Mouse (Mus musculus) heart, postnatal 10 days (tissue): ENCODE results near the gene Islr. TPM values are rescaled to one million over a fixed set of nuclear protein-coding genes. Genes with fewer than 3 reads are reported as not detected.
A peak's percentile ranks its signal among the peaks of the same experiment; 100 is the strongest.
"Not testable (repeated sequence)": the region's sequence is repeated elsewhere in the genome, so short reads cannot be mapped to it uniquely, and the experiment has no call there.

Experiments
- DNase-seq, 2 experiments: peaks; one replicate each; pipeline ENCODE4 v3.0.0; 2021
- intact Hi-C: fragments of 180-260 bp; cut with DNase I; formaldehyde crosslinking; loops from one replicate; pipeline ENCODE4 v1.15.1; 2025
- total RNA-seq, 2 experiments: library from RNA; stranded (reverse); gene quantifications; 2 replicates each; pipeline ENCODE4 v1.2.3; 2021

Islr gene
- 10 to 100 TPM; 52.4 to 54.4 TPM for total RNA-seq

DNA sequence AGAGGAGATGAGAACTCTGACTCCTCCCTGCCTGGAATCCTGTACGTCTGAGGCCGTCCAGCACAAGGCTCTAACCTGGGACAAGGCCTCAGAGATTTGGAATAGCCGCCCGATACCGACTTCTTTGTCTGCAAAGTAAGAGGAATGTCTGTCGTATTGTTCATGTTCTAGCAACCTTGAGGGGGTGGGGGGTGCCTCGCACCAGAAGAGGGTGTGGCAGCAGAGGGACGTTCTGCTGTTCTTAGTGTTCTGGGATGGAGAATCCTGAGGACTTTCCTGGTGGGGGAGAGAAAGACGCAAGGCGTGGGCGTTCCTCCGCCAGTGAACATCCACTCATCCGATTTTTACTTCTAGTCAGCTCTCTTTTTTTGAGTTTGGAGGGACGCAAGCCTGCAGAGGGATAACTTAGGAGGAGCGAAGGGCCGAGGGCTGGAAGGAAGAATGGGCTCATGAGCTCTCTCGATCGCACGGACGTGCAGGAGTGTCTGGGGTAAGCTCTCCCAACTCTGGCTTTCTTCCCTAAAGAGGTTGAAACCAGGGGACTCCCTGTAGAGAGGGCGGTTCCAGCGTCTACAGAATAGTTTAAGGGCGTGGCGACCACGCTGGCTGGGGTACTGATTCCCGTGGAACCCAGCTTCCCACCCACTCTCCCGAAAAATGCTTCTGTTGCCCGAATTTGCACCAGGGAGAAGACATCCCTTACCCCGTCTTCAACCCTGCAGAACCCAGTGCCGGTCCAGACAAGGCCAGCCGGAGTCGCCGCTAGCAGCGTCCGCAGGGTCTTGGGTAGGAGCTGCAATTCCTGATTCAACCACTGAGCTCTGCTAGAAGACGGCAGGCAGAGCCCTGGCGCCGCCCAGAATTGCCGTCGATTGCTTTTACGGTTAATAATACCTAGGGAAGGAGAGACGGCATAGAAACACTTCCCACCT lies at the start of gene Islr, which contains the start of gene Islr2:
Gene Islr, minus strand, starts transcription at position 791 of the 932 bp plus-strand sequence.
Gene Islr2, minus strand, starts transcription at position 804 of the 932 bp plus-strand sequence.
- intact Hi-C loops: loop anchor here (1.0 kb wide), 1 partner anchor 165 kb away; no protein-coding TSS in a partner anchor
- DNase-seq: peak; percentile 79 to 81

GRCm38 (mm10) chr9:58253805-58254122 lies 49.7 kb upstream of the Islr start:
- DNase-seq, intact Hi-C loops: not testable (repeated sequence)

DNA sequence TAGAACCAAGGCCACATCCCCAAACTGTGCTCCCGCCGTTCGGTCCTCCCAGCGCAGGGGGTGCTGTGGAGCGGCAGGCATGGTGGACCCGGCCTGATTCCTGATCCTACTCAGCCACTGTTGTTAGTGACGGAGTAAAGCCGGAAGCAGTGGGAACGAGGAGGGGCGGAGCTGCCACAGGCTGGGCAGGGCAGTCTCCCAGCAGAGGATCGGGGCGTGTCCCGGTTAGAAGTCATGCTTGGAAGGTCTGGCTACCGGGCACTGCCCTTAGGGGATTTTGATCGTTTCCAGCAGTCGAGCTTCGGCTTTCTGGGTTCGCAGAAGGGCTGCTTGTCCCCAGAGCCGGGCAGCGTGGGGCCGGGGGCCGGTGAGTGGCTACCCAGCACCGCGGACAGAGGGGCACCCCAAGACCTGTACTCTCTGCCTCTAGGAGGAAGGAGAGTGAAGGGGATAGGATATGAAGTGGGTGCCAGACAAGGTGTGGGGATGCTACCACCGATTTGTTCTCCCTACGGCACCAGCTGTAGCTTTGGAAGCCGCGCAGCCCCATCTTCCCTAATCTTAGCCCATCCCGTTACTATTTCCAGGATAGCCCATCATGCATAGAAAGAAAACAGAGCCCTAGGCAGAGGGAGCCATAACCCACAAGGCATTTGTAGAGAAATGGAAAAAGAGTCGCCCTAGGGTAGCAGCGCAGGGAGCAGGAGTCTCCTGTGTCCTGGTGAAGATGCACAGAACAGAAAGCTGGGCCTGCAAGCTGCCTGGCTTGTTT lies 49.1 kb upstream of the Islr start, which contains the start of gene Stoml1:
Gene Stoml1, plus strand, starts transcription at position 132 of the 772 bp plus-strand sequence.
- peak; percentile 96 to 97 for DNase-seq
- intact Hi-C loops: no loop called here

DNA sequence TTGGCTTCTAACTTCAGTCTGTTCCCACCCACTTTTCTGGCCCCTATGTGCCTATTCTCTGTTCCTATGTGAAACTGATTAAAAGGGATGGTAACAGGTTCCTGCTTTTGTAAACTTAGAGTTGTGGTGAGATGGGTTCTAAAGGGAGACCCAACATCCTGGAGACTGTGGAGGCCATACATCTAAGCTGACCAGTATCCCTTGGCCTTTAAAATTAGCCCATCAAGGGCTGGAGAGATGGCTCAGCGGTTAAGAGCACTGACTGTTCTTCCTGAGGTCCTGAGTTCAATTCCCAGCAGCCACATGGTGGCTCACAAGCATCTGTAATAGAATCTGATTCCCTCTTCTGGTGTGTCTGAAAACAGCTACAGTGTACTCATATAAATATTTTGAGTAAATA lies 46.6 kb upstream of the Islr start:
- intact Hi-C loops, DNase-seq: not testable (repeated sequence)

GRCm38 (mm10) chr9:58250322-58250721 lies 46.2 kb upstream of the Islr start:
- intact Hi-C loops: no loop called here
- no peak for DNase-seq

- peak; percentile 84 to 86 for DNase-seq
- intact Hi-C loops: no loop called here
Observed at GRCm38 (mm10) chr9:58249592-58250192, 45.6 kb upstream of the Islr start, which contains the start of gene Pml. Gene Pml, minus strand, starts transcription at chr9:58249786.

- peak in 1 of 2 experiments; percentile 31 for DNase-seq
Observed at GRCm38 (mm10) chr9:58248746-58249413, 44.8 kb upstream of the Islr start.

GRCm38 (mm10) chr9:58247064-58247759 lies 43.1 kb upstream of the Islr start:
- DNase-seq: peak; percentile 88 to 89
- intact Hi-C loops: loop anchor here (1.0 kb wide), 1 partner anchor 33 kb away; no protein-coding TSS in a partner anchor

More at GRCm38 (mm10) chr9:58248746-58249413, 44.8 kb upstream of the Islr start:
- intact Hi-C loops: loop anchor here (1.0 kb wide), 1 partner anchor 20 kb away; no protein-coding TSS in a partner anchor

- intact Hi-C loops: no loop called here
- DNase-seq: no peak
Observed at GRCm38 (mm10) chr9:58246083-58246591, 42.0 kb upstream of the Islr start.

- intact Hi-C loops: no loop called here
- no peak for DNase-seq
Observed at GRCm38 (mm10) chr9:58243696-58244095, 39.6 kb upstream of the Islr start.

DNA sequence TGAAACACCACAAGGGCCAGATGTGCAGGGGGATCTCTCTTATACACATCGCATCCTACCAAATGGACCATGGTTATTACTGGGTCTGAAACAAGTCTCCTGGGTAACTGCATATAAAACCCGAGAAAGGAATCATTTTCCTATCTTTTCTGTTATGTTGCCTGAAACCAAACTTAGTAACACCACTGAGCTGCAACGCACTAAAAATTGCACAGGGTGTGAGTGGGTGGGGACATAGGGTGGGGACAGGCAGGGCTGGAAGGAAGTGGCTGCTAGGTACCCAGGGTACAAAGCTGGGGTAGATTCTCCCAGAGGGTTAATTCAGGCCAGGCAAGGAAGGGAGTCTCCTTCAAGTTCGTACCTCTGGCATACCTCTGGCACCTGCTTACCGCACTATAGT lies 38.6 kb upstream of the Islr start:
- no peak for DNase-seq
- intact Hi-C loops: no loop called here

DNA sequence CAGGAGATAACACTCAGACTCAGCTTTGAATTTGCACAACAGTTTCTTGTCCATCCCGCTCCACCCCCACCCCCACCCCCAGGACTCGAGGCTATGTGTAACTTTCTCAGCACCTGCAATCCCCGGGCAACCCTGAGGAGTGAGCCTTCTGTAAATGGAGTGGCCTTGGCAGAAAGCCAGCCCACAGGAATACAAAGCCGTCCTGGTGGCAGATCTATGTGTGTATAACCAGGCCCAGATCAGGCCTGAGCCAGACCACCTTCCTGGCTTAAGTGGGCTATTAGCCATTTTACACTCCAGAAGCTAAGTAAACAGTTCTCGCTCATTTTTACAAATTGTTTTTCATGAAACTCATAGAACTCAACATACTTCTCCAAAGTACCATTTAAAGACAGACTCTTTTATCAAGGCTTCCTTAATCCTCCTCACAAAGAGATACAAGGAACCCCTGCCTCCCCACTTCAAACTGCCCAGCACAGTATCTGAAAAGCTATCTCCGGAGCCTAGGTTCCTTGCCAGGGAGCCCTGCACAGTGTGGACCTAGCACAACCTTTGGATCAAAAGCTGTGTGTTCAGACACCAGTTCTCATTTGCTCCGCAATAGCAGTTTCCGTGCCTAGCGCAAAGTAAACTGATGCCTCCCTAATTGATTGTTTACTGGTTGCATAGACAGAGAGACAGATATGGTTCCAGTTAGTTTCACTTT lies 37.8 kb upstream of the Islr start:
- intact Hi-C loops: no loop called here
- DNase-seq: peak; percentile 49 to 65

DNA sequence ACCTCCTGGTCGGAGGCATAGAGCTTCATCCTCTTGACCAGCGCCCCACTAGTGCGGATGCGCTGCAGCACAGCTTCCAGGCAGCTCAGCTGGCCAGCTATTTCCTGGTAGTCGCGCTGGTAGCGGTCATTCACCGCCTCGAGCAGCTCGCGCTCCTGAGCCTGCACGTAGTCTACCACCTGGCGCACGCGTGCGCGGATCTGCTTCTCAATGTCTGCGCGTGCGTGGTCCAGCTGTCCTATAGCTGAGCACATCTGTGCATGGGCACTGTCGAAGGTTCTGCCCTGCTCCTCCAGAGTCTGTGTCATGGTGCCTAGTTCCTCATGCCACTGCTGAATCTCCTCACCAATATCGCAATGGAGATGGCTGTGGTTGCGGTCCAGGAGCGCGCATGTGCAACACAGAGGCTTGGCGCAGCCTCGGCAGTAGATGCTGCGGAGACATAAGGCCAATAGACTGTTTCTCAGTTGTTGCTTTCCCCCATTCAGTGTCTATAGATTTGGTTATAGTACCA lies 30.5 kb upstream of the Islr start:
- intact Hi-C loops: no loop called here
- DNase-seq: no peak

DNA sequence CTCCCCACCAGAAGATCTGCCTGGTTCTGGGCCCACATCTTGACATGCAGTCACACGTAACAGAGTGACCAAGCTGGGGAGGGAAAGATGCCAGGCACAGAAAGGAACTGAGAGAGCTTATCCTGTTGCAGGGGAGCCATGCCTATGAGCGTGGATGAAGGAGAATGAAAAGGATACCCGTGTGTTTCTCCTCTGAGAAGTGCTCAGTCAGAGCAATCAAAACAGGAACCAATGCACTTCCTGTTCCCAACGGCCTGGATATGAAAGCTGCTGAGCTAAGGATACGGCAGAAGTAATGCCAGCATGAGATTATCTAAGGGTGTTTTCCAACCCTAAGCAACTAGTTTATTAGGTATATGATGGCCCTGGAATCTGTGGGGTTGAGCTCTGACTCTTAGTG lies 28.3 kb upstream of the Islr start:
- intact Hi-C loops: no loop called here
- no peak for DNase-seq

DNA sequence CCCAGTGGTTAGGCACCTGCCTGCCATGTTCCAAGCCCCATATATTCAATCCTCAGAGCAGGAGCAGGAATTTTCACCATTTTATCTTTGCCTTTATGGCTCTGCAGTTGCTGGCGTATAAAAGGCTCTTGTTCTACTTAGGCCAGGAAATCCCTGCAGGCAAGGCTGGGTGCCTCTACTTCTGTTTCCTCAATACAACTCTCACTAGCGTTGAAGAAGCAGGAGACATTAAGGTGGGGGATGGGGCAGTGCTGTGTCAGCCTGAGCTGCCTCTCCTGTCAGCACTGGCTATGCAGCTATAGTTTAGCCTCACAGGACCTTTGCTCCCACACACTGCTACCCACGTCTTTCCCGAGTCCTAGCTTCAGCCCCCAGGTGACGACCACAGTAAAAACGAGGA lies 27.6 kb upstream of the Islr start:
- intact Hi-C loops: no loop called here
- DNase-seq: no peak

GRCm38 (mm10) chr9:58228777-58229466 lies 24.8 kb upstream of the Islr start:
- intact Hi-C loops: loop anchor here (5.0 kb wide), 1 partner anchor 138 kb away; no protein-coding TSS in a partner anchor
- no peak for DNase-seq
